Mouse (Mus musculus): ENCODE results near the gene Olfr807.

The Olfr807 gene

DNA sequence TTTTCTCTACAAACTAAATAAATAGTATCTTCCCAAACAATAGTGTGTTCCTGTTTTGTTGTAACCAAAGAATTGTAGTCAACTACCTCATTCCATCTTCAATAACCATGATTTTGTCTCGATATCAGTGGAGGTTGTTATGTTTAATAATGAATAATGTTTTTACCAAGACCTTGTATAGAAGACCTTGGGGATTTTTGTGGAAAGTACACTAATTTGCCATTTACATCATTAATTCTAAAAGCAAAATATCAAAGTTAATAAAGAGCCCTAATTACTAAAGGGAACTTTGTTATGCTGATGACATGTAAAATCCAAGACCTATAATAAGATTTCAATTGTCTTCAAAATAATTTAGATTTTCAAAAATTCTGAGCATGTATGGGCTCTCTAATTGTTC is at the start of gene Olfr807:
Olfr807 (minus strand) TSS at position 101 of the 400 bp plus-strand sequence.
- DNase-seq (ENCODE audit: extremely low spot score), result no peak

DNA sequence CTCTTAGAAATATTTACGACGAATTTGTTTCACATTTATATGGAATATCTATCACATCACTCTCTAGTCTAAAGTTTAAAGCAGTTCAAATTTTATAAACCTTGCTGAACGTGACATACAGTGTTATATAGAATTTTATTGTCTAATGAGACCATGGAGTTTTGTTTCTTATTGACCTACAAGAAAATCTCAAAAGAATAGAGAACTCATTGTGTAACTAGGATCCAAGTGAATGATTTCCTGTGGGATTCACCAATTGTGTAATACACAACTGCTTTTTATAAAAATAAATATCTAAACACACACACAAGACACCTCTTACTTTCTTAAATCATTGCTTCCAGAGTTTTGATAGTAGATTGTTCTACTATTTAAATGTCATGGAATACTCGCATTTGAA is 46.7 kb upstream of the Olfr807 start, which contains the start of gene Olfr811:
Olfr811 (minus strand) TSS at position 101 of the 400 bp plus-strand sequence.
- no peak for DNase-seq (ENCODE audit: extremely low spot score)

DNA sequence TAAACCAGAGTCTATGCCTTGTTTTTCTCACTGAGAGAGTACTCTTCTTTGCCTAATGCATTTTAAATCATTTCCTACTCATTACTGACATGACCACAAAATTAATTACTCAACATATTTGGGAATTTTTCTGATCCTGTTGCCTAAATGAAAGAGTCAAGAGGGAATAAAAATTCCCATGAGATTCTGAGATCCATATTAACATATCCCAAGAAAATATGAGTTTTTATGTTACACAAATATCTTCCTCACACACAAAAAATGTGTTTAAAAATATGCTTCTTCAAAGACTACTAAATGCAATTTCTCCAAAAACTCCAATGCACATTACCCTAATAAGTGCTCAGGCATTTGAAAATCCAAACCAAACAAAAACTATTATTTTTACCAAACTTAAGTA is 37.2 kb upstream of the Olfr807 start, which contains the start of gene Olfr810:
Olfr810 (minus strand) TSS at position 101 of the 400 bp plus-strand sequence.
- DNase-seq (ENCODE audit: extremely low spot score), result no peak

DNA sequence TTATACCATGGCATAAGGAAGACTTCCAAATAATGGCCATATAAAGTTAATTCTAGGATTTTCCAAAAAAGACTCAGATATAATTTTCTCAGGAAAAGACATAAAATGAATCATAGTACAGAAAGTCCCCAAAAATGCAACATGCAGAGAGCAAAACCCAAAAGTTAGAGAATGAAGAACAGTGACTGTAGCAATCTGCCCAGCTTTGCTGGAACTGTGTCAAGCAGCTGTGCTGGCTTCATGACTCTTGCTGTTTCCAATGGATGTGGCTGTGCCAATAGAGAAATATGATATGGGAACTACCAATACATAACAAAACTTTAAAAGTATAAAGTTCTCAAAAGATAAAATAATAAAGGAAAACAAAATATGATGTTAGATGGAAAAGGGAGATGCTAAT is 20.5 kb upstream of the Olfr807 start:
- no peak for DNase-seq (ENCODE audit: extremely low spot score)

DNA sequence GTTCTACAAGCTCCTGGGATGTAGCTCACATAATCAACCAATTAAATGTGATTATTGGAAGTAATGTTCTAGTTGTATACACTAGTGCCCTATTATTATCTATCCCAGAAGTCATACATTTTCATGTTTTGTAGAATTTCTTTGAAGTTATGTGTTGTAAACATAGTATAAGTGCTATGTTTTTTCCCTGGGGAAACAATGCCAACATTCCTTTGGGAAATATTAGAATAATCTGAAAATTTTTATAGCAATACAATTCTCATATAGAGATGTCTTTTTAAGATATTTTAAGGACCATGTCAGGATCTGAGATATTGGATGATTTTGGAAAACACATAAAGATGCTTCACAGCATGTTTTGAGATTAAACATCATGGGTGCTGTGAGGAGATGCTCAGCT is 16.7 kb upstream of the Olfr807 start, which contains the start of gene Olfr809:
Olfr809 (plus strand) TSS at position 301 of the 400 bp plus-strand sequence.
- no peak for DNase-seq (ENCODE audit: extremely low spot score)

DNA sequence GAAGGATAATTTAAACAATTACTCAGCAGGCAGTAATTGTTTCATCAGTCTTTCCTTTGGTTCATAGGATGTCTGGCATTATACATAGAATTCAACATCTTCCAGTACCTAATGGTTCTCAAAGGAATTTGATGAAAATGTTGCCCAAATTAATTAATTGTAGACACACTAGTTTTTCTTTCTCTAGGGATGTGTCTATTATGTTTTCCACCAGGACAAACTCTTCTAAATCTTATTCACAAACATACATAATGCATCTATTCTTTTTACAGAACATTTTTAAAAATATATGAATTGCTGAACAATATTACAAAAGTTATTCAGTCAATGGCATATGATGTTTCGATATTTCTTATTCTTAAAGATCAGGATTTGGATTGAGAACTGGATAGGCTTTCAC is 7.6 kb upstream of the Olfr807 start, which contains the start of gene Olfr808:
Olfr808 (plus strand) TSS at position 301 of the 400 bp plus-strand sequence.
- DNase-seq (ENCODE audit: extremely low spot score), result no peak

DNA sequence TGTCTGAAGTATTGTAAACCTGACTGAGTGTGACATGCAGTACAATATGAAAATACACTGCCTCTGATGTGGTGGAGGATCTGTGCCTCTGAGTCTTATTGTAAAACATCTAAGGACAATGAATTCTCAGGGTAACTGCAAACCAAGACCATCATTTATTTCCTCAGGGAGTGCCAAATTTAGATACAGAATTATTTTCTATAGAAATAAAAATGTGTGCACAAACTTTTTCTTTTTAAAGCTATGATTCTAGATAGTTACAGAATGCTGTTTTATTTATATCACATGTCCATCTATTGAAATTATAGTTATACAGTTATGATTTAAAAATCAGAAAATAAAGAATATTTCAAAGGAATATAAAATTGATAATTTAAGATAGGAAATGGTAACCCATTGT is 15.8 kb downstream of the Olfr807 start, which contains the start of gene Olfr806:
Olfr806 (minus strand) TSS at position 101 of the 400 bp plus-strand sequence.
- DNase-seq (ENCODE audit: extremely low spot score), result no peak

DNA sequence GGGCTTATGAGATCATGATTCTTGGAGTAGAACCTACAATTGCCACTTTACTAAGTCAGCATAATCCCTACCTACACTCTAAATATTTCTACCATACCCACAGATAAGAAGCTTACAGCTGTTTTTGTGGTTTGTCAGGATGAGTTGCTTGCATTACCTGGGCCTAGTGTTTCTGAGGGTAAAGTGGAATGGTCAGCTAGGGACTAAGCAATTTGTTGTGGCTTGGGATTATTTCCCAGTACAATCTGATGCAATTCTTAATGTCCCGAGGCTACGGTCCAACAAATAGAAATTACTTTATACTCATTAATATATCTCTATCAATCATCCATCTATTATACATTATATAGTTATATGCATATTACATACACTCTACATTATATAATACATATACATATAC is 28.3 kb downstream of the Olfr807 start, which contains the start of gene Olfr805:
Olfr805 (minus strand) TSS at position 101 of the 400 bp plus-strand sequence.
- DNase-seq (ENCODE audit: extremely low spot score), result no peak

Measured in embryo, embryonic 9.5 days (tissue).